Mouse (Mus musculus) adrenal gland, adult 2 months (tissue): ENCODE measurements around the gene Ebp. TPM values are rescaled to one million over a fixed set of nuclear protein-coding genes. Genes with fewer than 3 reads are reported as not detected.

ENCODE experiments used
- DNase-seq: peaks from one replicate; pipeline ENCODE4 v3.0.0; 2021
- polyA plus RNA-seq: library from polyadenylated mRNA; depleted of rRNA; stranded (reverse); fragments of >200 nt; gene quantifications from 2 replicates; pipeline ENCODE4 v1.2.3, GENCODE M21; 2012; rRNA removed
- total RNA-seq, 2 experiments: library from RNA; stranded (reverse); gene quantifications; 2 replicates each; pipeline ENCODE4 v1.2.3; 2021

Gene Ebp
- total and polyA plus RNA-seq, 3 experiments, result 55.1 to 218 (median 112) TPM

DNA sequence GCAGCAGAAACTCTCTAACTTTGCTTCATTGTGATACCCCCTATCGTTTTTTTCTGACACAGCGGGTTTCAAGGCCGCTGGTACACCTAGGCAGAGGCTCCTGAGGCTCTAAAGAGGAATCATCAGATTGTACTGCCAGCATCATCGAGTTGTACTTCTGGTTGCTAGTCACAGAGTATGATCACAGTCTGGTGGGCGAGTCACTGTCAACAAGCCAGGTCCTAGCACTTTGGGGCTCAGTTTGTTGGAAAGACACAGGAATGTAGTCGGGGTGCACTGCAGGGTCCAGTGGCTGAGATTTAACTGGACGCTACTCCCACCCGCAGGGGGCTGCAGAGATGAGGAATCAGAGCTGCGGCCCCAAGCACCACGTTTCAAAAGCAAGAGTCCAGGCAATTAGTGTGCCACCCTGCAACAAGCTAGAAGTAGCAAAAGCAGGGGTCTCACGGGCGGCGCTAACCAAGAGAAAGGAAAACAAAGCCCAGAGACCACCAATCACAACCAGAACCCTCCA lies 1.1 kb downstream of the Ebp start:
- DNase-seq, result no peak

DNA sequence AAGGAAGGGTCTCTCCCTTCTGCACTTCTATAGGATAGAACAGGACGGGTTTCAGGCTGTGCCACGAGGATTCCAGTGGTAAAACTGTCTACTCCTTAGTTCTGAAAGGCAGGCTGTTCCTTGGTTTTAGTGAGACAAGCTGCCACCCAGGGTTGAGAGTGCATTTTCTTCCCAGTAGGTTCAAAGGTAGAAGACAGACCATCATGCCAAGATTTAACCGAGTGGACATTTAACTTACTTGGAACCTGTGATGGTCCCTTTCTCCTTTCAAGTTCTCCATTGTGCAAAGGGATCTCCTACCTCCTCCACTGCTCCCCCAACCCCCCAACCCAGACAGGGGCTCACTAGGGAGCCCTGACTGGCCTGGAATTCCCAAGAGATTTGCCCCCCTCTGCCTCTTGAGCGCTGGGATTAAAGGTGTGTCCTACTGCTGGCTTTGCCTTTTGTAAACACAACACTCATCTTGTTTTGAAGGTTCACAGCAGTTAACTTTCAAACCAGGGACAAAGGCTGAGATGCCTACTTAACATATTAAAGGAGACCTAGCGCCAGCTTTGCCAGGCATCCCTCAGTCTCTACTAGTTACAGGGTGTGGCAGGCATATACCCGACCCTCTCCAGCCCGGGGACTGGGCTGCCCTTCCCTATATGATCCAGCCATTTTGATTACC lies 10.3 kb downstream of the Ebp start:
- no peak for DNase-seq

GRCm38 (mm10) chrX:8179646-8180045 lies 13.7 kb downstream of the Ebp start:
- no peak for DNase-seq

GRCm38 (mm10) chrX:8178871-8179270 lies 14.4 kb downstream of the Ebp start:
- DNase-seq, result no peak

- peak; percentile 91 for DNase-seq
Observed at GRCm38 (mm10) chrX:8175504-8176385, 17.6 kb downstream of the Ebp start, which contains the start of gene Tbc1d25. Gene Tbc1d25 (minus strand): TSS chrX:8176181.

- no peak for DNase-seq
Observed at GRCm38 (mm10) chrX:8175169-8175503, 18.2 kb downstream of the Ebp start.

DNA sequence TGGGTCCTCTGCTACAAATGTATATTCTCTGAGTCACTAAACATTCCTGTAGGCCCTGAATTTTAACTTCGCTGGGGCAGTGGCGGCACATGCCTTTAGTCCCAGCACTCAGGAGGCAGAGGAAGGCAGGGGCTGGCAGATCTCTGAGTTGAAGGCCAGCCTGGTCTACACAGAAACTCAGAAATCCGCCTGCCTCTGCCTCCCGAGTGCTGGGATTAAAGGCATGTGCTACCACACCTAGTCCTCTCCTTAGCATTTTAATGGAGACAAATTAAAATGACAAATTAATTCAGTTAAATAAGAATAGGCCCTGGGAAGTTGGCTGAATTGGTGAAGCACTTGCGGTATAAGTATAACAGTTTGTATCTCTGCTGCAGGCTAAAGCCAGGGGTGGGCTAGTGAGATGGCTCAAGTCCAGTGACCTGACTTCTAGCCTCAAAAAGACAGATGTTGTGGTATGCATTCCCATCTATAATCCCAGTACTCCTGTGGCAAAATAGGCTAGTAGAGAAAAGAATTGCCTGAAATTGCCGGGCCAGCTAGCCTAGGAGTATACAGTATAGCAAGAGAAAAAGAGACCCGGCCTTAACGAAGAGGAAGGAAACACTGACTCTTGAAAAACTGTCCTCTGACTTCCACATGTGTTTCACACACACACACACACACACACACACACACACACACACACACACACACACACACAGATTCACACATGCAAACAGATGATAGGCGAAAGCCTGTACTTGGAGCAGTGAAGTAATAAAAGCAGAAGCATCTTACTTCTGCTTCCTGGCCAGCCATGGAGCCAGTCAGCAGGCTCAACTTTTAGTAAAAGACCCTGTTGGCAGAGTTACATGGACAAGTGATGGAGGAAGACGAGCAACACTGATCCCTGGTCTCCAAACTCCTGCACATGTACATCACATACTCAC lies 25.3 kb downstream of the Ebp start:
- no peak for DNase-seq

DNA sequence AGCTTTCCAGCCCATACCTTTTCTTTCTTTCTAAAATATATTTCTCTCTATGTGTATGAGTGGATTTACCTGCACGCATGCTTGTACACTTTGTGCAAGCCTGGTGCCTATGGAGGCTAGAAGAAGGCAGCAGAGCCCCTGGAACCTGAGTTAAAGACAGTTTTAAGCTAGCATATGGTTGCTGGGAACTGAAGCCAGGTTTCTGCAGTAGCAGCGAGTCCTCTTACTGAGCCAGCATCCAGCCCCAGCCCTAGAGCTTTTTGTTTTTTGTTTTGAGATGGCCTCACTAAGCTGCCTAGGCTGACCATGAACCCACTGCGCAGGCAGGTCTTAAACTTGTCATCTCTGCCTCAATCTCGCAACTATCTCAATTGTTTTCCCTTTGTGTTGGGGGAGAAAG lies 28.8 kb downstream of the Ebp start:
- no peak for DNase-seq

- DNase-seq, result no peak
Observed at GRCm38 (mm10) chrX:8163076-8163475, 30.2 kb downstream of the Ebp start.

- DNase-seq, result peak; percentile 89
Observed at GRCm38 (mm10) chrX:8145153-8145991, 47.9 kb downstream of the Ebp start, which contains the start of gene Rbm3. Gene Rbm3 (minus strand): TSS chrX:8145880.

DNA sequence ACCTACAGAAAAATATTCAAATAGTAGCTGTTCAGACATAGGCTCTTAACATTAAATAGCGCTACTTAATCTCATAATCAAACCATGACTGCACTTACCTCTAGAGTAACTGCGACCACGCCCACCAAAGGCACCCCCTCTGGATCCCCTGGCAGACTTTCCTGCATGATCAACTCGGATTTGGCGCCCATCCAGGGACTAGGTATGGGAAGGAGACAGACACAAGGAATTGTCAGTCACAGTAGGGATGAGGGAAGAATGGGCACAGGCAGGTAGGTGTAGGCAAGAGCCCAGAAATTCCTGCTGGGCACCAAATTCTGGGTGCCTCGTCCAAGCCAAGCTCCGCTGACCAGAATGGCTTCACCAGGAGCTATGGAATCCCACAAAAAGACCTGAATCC lies 49.6 kb downstream of the Ebp start:
- DNase-seq, result no peak

GRCm38 (mm10) chrX:8142948-8143347 lies 50.4 kb downstream of the Ebp start:
- no peak for DNase-seq

GRCm38 (mm10) chrX:8141058-8141457 lies 52.3 kb downstream of the Ebp start:
- no peak for DNase-seq

- DNase-seq, result no peak
Observed at GRCm38 (mm10) chrX:8140446-8140845, 52.9 kb downstream of the Ebp start.

DNA sequence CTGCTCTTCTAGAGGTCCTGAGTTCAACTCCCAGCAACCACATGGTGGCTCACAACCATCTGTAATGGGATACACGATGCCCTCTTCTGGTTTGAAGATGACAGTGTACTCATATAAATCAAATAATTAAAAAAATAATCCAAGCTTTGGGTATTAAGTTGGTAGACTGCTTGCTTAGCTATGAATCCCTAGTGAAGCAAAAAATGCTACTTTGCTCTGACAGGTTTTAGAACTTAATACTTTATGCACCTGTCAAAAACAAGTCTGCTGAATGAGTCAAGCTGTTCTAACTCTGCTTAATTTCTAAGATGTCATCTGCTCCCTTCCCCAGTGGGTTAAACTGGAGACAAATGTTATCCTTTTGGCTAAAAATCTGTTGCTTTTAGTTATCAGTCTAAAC lies 53.8 kb downstream of the Ebp start:
- DNase-seq, result no peak

DNA sequence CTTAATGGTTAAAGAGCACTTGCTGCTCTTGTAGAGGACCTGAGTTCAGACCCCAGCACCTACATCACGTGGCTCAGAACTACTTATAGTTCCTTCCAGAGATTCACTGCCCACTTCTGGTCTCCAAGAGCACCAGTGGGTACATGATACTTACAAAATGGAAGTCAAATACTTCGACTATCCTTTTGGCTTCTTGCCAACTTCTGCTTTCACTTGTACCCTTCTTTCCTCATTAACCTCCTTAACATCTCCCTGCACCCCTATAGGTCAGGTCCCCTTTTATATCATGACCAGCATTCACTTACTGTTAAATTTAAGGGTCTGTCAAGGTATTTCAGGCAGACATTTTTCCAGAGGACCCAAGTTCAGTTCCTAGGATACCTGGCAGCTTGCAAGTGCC lies 57.4 kb downstream of the Ebp start:
- no peak for DNase-seq

Other genes starting within 250 kb of the Ebp start
- gene Hdac6, start 245.6 kb downstream of the Ebp start, total RNA-seq, result 10 to 100 TPM; 13.3 to 16.1 TPM
- 23.2 and 25.2 TPM in 2 replicates for gene Hdac6, start 245.6 kb downstream of the Ebp start, polyA plus RNA-seq
- gene Gata1, start 215.4 kb downstream of the Ebp start, total RNA-seq, result under 1 TPM in 1 of 2 experiments, not detected in 1; 0.48 TPM
- 0.12 and 1.7 TPM in 2 replicates for gene Gata1, start 215.4 kb downstream of the Ebp start, polyA plus RNA-seq
- not detected for gene Glod5, start 175.0 kb downstream of the Ebp start, total RNA-seq
- not detected in 2 replicates for gene Glod5, start 175.0 kb downstream of the Ebp start, polyA plus RNA-seq
- 10 to 100 TPM in 1 of 2 experiments, 1 to 10 TPM in 1; 9.1 to 11.2 TPM for gene Suv39h1, start 118.8 kb downstream of the Ebp start, total RNA-seq
- 4.9 and 5.5 TPM in 2 replicates for gene Suv39h1, start 118.8 kb downstream of the Ebp start, polyA plus RNA-seq
- gene Was, start 103.0 kb downstream of the Ebp start, total RNA-seq, result 1 to 10 TPM; 2.4 to 3.2 TPM
- 2.1 and 2.5 TPM in 2 replicates for gene Was, start 103.0 kb downstream of the Ebp start, polyA plus RNA-seq
- 10 to 100 TPM; 52.4 to 57.7 TPM for gene Wdr13, start 60.6 kb downstream of the Ebp start, total RNA-seq
- gene Wdr13, start 60.6 kb downstream of the Ebp start, polyA plus RNA-seq, result 213 and 220 TPM in 2 replicates
- 100 to 1,000 TPM in 1 of 2 experiments, 10 to 100 TPM in 1; 54.5 to 106 TPM for gene Rbm3, start 47.6 kb downstream of the Ebp start, total RNA-seq
- 28.5 and 30.7 TPM in 2 replicates for gene Rbm3, start 47.6 kb downstream of the Ebp start, polyA plus RNA-seq
- gene Tbc1d25, start 17.3 kb downstream of the Ebp start, total RNA-seq, result 1 to 10 TPM; 8.8 to 9.6 TPM
- 11.1 and 12.9 TPM in 2 replicates for gene Tbc1d25, start 17.3 kb downstream of the Ebp start, polyA plus RNA-seq
- 1 to 10 TPM; 7.1 to 8.7 TPM for gene Porcn, start 13.0 kb upstream of the Ebp start, total RNA-seq
- 38.0 and 43.0 TPM in 2 replicates for gene Porcn, start 13.0 kb upstream of the Ebp start, polyA plus RNA-seq
- gene Ftsj1, start 58.9 kb upstream of the Ebp start, total RNA-seq, result 10 to 100 TPM; 21.7 to 23.5 TPM
- gene Ftsj1, start 58.9 kb upstream of the Ebp start, polyA plus RNA-seq, result 26.1 and 37.8 TPM in 2 replicates
- under 1 TPM in 1 of 2 experiments, not detected in 1; 0.32 TPM for gene Slc38a5, start 77.6 kb upstream of the Ebp start, total RNA-seq
- gene Slc38a5, start 77.6 kb upstream of the Ebp start, polyA plus RNA-seq, result 0.11 TPM in 1 of 2 replicates, not detected in the other
- gene Ssxb10, start 133.9 kb upstream of the Ebp start, total RNA-seq, result not detected
- gene Ssxb10, start 133.9 kb upstream of the Ebp start, polyA plus RNA-seq, result not detected in 2 replicates
- not detected for gene Ssxb9, start 173.5 kb upstream of the Ebp start, total RNA-seq
- gene Ssxb9, start 173.5 kb upstream of the Ebp start, polyA plus RNA-seq, result not detected in 2 replicates
- gene Ssxb1, start 219.8 kb upstream of the Ebp start, total RNA-seq, result not detected
- not detected in 2 replicates for gene Ssxb1, start 219.8 kb upstream of the Ebp start, polyA plus RNA-seq